Mouse (Mus musculus) olfactory bulb, adult 2 months (tissue): ENCODE results near the gene Olfr724. TPM values are rescaled to one million over a fixed set of nuclear protein-coding genes. Genes with fewer than 3 reads are reported as not detected.
"Not testable (repeated sequence)": the region's sequence is repeated elsewhere in the genome, so short reads cannot be mapped to it uniquely, and the experiment has no call there.

ENCODE experiments used
- H3K27ac ChIP-seq: fragments of 200-500 bp; 2 replicates; pipeline ENCODE4 v1.5.1; 2012; ENCODE audit warnings: low read depth, low read length; ENCODE audit not compliant: insufficient read depth
- H3K4me1 ChIP-seq: fragments of 200-500 bp; 2 replicates; pipeline ENCODE4 v1.6.1; 2012; ENCODE audit warnings: low read length; ENCODE audit not compliant: control insufficient read depth, insufficient read depth
- H3K4me3 ChIP-seq: fragments of 200-500 bp; 2 replicates; pipeline ENCODE4 v1.5.1; 2012; ENCODE audit warnings: mild to moderate bottlenecking, low read depth, low read length, moderate library complexity; ENCODE audit not compliant: insufficient read depth
- CTCF ChIP-seq: fragments of 200-500 bp; IDR thresholded peaks from 2 replicates; pipeline ENCODE4 v1.5.1; 2012; ENCODE audit warnings: low read depth, mild to moderate bottlenecking, low read length, moderate library complexity; ENCODE audit not compliant: insufficient read depth
- POLR2A ChIP-seq: fragments of 200-500 bp; IDR thresholded peaks from 2 replicates; pipeline ENCODE4 v1.6.1; 2012; ENCODE audit warnings: mild to moderate bottlenecking, low read depth, low read length, moderate library complexity; ENCODE audit not compliant: insufficient read depth
- WGBS: fragments of 180-500 bp; shearing (Covaris S2); methylation state at CpG from one replicate; pipeline ENCODE4 v1.1.7; 2018; 5-methylcytosine and 5-hydroxymethylcytosine counted together
- polyA plus RNA-seq: library from polyadenylated mRNA; stranded (reverse); fragments of >200 nt; gene quantifications from 2 replicates; pipeline ENCODE4 v1.2.4, GENCODE M21; 2012; ENCODE audit warnings: low replicate concordance; ENCODE audit not compliant: missing spikeins, insufficient read depth, insufficient read length

The Olfr724 gene
- not detected in 2 replicates for polyA plus RNA-seq

DNA sequence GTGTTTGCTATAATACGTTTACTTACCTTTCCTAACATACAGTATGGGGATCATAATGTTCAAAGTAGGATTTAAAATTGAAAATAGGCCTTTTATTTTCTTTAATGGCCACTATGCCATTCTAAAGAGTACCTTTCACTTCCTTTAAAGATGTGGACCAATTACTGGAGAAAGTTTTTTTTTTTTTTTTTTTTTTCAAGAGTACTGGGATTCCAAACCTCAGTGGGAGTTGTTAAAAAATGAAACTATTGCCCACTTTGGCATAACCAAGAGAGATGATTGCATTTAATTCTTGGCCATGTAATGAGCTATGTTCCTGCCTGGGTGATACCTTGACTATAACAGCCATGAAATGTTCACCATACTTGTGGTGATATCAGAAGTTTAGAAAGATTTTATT lies at the start of gene Olfr724:
TSS of gene Olfr724 (minus strand) at position 101 of the 400 bp plus-strand sequence.
- H3K27ac ChIP-seq, H3K4me3 ChIP-seq, H3K4me1 ChIP-seq: not testable (repeated sequence)
- 61% methylated on average over 1 of the region's 1 CpGs for WGBS

GRCm38 (mm10) chr14:49955890-49956289 lies 7.2 kb downstream of the Olfr724 start:
- TF ChIP-seq CTCF = no peak
- no peak for TF ChIP-seq POLR2A
- Histone ChIP-seq H3K4me3 (no peak overlapping the region), H3K27ac (no peak overlapping the region), H3K4me1 (no peaks in the 10 kb centered on the region)
- 61% methylated on average over 2 of the region's 2 CpGs for WGBS

DNA sequence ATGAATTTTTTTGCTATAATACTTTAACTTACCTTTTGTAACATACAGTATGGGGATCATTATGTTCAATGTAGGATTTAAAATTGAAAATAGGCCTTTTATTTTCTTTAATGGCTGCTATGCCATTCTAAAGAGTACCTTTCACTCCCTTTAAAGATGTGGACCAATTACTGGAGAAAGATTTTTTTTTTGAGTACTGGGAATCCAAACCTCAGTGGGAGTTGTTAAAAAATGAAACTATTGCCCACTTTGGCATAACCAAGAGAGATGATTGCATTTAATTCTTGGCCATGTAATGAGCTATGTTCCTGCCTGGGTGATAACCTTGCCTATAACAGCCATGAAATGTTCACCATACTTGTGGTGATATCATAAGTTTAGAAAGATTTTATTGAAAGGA lies 31.4 kb downstream of the Olfr724 start, which contains the start of gene Olfr723:
TSS of gene Olfr723 (minus strand) at position 101 of the 400 bp plus-strand sequence.
- H3K27ac ChIP-seq, H3K4me1 ChIP-seq, H3K4me3 ChIP-seq: not testable (repeated sequence)

Other genes starting within 250 kb of the Olfr724 start
- gene Armh4, start 179.9 kb downstream of the Olfr724 start, polyA plus RNA-seq = 34.3 TPM in 1 of 2 replicates, not detected in the other
- gene Olfr722, start 61.3 kb downstream of the Olfr724 start, polyA plus RNA-seq = not detected in 2 replicates
- not detected in 2 replicates for gene Olfr723, start 31.5 kb downstream of the Olfr724 start, polyA plus RNA-seq
- not detected in 2 replicates for gene Olfr725, start 77.1 kb upstream of the Olfr724 start, polyA plus RNA-seq
- not detected in 2 replicates for gene Olfr726, start 127.7 kb upstream of the Olfr724 start, polyA plus RNA-seq
- gene Olfr727, start 159.9 kb upstream of the Olfr724 start, polyA plus RNA-seq = not detected in 2 replicates
- gene Olfr728, start 179.4 kb upstream of the Olfr724 start, polyA plus RNA-seq = not detected in 2 replicates
- not detected in 2 replicates for gene Olfr729, start 189.6 kb upstream of the Olfr724 start, polyA plus RNA-seq
- gene Olfr730, start 224.9 kb upstream of the Olfr724 start, polyA plus RNA-seq = not detected in 2 replicates